Mouse (Mus musculus) gastrocnemius, adult 8-10 months (tissue): ENCODE data around the gene Wdr82. TPM values are rescaled to one million over a fixed set of nuclear protein-coding genes. Genes with fewer than 3 reads are reported as not detected.

ENCODE experiments used
- DNase-seq, 2 experiments: peaks; one replicate each; pipeline ENCODE4 v3.0.0; 2022; ENCODE audit warnings: low spot score in 2 of 2
- total RNA-seq, 4 experiments: library from RNA; stranded (reverse); gene quantifications; 2 replicates each; pipeline ENCODE4 v1.2.4; 2022

The Wdr82 gene
- 10 to 100 TPM; 15.4 to 25.2 (median 18.1) TPM for total RNA-seq

- DNase-seq, result peak; percentile 79 to 83
Observed at GRCm38 (mm10) chr9:106170556-106171345, at the start of gene Wdr82. TSS of gene Wdr82 (plus strand) at chr9:106170928.

- DNase-seq, result no peak
Observed at GRCm38 (mm10) chr9:106123599-106123998, 47.1 kb upstream of the Wdr82 start.

GRCm38 (mm10) chr9:106126786-106127251 is 43.9 kb upstream of the Wdr82 start:
- no peak for DNase-seq

GRCm38 (mm10) chr9:106129072-106129471 is 41.7 kb upstream of the Wdr82 start:
- no peak for DNase-seq

GRCm38 (mm10) chr9:106130250-106130649 is 40.5 kb upstream of the Wdr82 start:
- DNase-seq, result no peak

- DNase-seq, result no peak
Observed at GRCm38 (mm10) chr9:106137671-106138216, 33.0 kb upstream of the Wdr82 start.

GRCm38 (mm10) chr9:106139763-106140162 is 31.0 kb upstream of the Wdr82 start:
- DNase-seq, result no peak

- DNase-seq, result no peak
Observed at GRCm38 (mm10) chr9:106141955-106142354, 28.8 kb upstream of the Wdr82 start.

GRCm38 (mm10) chr9:106144176-106144575 is 26.6 kb upstream of the Wdr82 start:
- no peak for DNase-seq

- no peak for DNase-seq
Observed at GRCm38 (mm10) chr9:106145582-106145981, 25.1 kb upstream of the Wdr82 start.

GRCm38 (mm10) chr9:106147281-106147680 is 23.4 kb upstream of the Wdr82 start:
- no peak for DNase-seq

GRCm38 (mm10) chr9:106147851-106148431 is 22.8 kb upstream of the Wdr82 start:
- no peak for DNase-seq

GRCm38 (mm10) chr9:106148541-106149398 is 22.0 kb upstream of the Wdr82 start:
- DNase-seq, result no peak

- no peak for DNase-seq
Observed at GRCm38 (mm10) chr9:106149399-106149754, 21.4 kb upstream of the Wdr82 start.

GRCm38 (mm10) chr9:106154106-106154505 is 16.6 kb upstream of the Wdr82 start:
- no peak for DNase-seq

GRCm38 (mm10) chr9:106156419-106156818 is 14.3 kb upstream of the Wdr82 start:
- no peak for DNase-seq

GRCm38 (mm10) chr9:106156921-106157622 is 13.7 kb upstream of the Wdr82 start:
- DNase-seq, result no peak

GRCm38 (mm10) chr9:106157623-106157925 is 13.2 kb upstream of the Wdr82 start:
- no peak for DNase-seq

GRCm38 (mm10) chr9:106158037-106158491 is 12.7 kb upstream of the Wdr82 start, which contains the start of gene Glyctk:
TSS of gene Glyctk (minus strand) at chr9:106158138.
- no peak for DNase-seq

GRCm38 (mm10) chr9:106159237-106159636 is 11.5 kb upstream of the Wdr82 start:
- no peak for DNase-seq

- peak; percentile 94 to 95 for DNase-seq
Observed at GRCm38 (mm10) chr9:106159784-106160301, 10.9 kb upstream of the Wdr82 start.
